Mouse (Mus musculus) monocyte, adult 59 days (primary cell): ENCODE results near the gene Scd1. TPM values are rescaled to one million over a fixed set of nuclear protein-coding genes. Genes with fewer than 3 reads are reported as not detected.

ENCODE experiments used
- total RNA-seq, 2 experiments: library from RNA; stranded (reverse); gene quantifications; one replicate each; pipeline ENCODE4 v1.2.4; 2023

The Scd1 gene
- total RNA-seq, result 1 to 10 TPM; 7.1 to 9.0 TPM

DNA sequence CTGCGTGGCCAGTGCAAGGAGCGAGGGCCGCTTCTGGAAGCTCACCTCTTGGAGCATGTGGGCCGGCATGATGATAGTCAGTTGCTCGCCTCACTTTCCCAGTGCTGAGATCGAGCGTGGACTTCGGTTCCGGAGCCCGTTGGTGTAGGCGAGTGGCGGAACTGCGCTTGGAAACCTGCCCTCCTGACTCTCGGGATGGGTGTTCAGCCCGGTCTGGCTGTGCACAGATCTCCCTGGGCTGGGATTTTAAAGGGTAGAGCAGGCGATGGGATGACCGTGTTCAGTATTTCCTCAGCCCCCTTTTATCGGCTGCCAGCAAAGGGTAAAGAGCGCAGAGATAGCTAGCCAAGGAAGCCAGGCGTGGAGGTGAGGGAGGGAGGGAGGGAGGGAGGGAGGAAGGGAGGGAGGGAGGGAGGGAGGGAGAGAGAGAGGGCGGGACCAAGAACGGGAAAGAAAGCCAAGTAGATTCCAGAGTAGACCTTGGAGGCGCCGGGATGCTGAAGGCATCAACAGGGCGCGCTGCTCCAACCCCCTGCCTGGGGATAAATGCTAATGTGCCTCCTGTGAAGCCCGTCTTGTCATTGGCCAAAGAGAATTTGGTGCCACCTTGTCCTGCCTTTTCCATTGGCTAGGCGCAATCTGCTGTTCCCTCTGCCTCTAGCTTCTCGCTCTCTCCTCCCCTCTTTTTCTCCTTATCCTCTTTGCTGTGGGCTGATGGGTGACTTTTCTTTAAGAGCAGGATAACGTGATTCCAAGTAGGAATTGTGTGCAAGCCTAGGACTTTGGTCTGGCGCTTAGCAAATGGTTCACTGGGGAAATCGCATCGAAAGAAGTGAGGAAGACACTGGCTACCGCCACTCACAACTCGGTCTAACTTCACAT, at the start of gene Scd1:
TSS of gene Scd1 (minus strand) at position 539 of the 882 bp plus-strand sequence.

Other genes with a start within 250 kb of the Scd1 start
- gene Pkd2l1, start 215.4 kb downstream of the Scd1 start, total RNA-seq, result not detected
- not detected for gene Scd3, start 204.6 kb downstream of the Scd1 start, total RNA-seq
- gene Scd2, start 114.2 kb downstream of the Scd1 start, total RNA-seq, result 10 to 100 TPM; 23.9 to 31.8 TPM
- under 1 TPM; 0.24 to 0.34 TPM for gene Scd4, start 74.8 kb downstream of the Scd1 start, total RNA-seq
- gene Wnt8b, start 85.6 kb upstream of the Scd1 start, total RNA-seq, result not detected
- 1 to 10 TPM; 1.7 to 3.0 TPM for gene Sec31b, start 138.0 kb upstream of the Scd1 start, total RNA-seq
- not detected for gene Gm20538, start 145.0 kb upstream of the Scd1 start, total RNA-seq
- gene Ndufb8, start 147.6 kb upstream of the Scd1 start, total RNA-seq, result 100 to 1,000 TPM; 174 to 183 TPM
- gene Hif1an, start 155.0 kb upstream of the Scd1 start, total RNA-seq, result 10 to 100 TPM; 22.3 to 25.9 TPM